Mouse (Mus musculus) heart, postnatal 10 days (tissue): ENCODE results near the gene Nfib. TPM values are rescaled to one million over a fixed set of nuclear protein-coding genes. Genes with fewer than 3 reads are reported as not detected.

Source experiments
- DNase-seq, 2 experiments: peaks; one replicate each; pipeline ENCODE4 v3.0.0; 2021
- intact Hi-C: fragments of 180-260 bp; cut with DNase I; formaldehyde crosslinking; loops from one replicate; pipeline ENCODE4 v1.15.1; 2025
- total RNA-seq, 2 experiments: library from RNA; stranded (reverse); gene quantifications; 2 replicates each; pipeline ENCODE4 v1.2.3; 2021

The Nfib gene
- total RNA-seq, 2 experiments from 2014 or later: 177 to 181 TPM

- peak in 1 of 2 experiments; percentile 34 for DNase-seq
- intact Hi-C loops: no loop called here
These were observed 319.1 kb downstream of the Nfib start for GRCm38 (mm10) chr4:82386222-82386993.

DNA sequence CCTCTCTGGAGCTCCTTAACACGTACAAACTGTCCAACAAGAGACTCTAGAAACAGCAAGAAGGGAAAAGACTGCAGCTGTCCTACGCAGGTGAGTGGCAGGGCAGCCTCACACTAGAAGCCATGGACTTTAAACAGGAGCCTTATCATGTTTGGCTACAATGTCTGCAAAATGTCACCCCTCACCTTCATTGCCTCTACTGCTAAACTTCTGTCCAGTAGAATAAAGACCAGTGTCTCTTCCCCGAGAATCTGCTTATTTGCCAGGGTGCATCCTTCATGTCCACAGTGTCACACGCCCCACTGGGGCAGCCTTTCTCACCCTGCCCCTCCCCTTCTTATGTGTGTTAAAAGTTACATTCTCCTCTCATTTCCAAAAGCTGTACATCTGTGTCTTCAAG, 319.9 kb downstream of the Nfib start:
- DNase-seq: no peak
- intact Hi-C loops: no loop called here

DNA sequence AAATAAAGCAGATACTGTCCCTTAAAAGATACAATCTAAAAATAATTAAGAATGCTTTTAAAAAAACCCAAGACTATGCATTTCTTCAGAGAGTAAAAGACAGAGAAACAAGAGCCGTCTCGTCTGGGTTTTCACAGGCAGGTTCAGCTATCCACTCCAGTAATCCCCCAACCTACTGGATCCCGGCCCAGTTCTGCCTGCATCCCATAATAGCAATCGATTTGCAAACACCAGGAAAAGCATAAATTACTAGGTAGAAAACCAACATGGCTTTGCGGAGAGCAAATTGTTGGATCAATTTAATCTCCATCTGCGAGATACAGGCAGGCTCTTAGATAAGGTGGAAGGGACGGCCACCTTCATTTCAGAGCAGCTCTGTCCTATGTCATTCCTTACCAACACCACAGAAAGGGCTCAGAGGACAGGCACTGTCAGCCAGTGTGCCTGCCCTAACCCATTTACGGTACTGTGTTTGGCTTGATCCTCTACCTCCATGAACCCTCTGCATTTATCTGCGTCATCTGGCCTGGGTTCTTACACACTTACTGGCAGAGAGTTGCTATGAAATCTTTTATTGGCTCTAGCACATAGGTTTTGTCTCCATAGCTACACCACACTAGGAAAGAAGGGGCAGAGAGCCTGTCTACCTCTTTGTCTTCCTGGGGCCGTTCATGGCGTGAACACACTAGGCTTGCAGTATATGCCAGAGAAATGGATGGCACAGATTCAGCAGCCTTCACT, 321.4 kb downstream of the Nfib start:
- DNase-seq: no peak
- intact Hi-C loops: no loop called here

- intact Hi-C loops: no loop called here
- DNase-seq: no peak
These were observed 322.2 kb downstream of the Nfib start for GRCm38 (mm10) chr4:82383346-82383745.

GRCm38 (mm10) chr4:82381786-82382185, 323.8 kb downstream of the Nfib start:
- intact Hi-C loops: no loop called here
- DNase-seq: no peak

- intact Hi-C loops: no loop called here
- no peak for DNase-seq
These were observed 325.0 kb downstream of the Nfib start for GRCm38 (mm10) chr4:82380578-82380977.

DNA sequence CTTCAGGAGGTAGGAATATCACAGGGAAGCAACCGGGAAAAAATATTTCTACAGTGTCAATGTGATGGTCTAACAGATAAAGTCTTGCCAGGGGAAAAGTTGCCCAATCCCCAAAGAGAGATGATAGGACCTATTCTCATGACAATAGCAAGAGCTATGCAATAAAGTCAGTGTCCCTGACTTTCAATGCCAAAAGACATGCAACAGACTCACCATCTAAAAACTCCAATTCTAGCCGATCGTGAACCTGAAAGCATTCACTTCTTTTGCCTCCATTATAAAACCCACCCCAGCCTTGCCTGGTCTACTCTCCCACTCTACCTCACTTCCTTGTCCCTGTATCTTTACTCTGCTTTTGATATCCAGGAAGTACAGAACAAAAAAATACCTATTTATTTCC, 327.5 kb downstream of the Nfib start:
- intact Hi-C loops: no loop called here
- no peak for DNase-seq

GRCm38 (mm10) chr4:82377621-82378020, 327.9 kb downstream of the Nfib start:
- intact Hi-C loops: no loop called here
- no peak for DNase-seq

DNA sequence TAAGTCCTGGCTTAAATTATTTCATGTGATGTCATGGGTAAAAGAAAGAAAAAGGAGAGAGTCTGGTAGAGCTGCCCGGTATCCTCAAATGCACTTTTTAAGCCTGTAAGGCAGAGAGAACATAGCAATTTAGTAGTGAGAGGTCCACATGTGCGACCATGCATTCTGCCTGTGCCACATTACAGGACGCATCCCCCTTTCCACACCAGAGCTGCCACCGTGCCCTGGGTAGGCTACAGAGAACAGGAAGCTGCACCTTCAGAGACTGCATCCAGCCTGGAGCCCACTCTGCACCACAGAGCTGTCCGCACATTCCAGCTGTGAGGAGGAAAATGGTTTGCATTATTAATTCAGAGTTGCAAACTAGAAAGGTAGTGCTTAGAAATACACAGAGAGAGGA, 331.0 kb downstream of the Nfib start:
- intact Hi-C loops: no loop called here
- no peak for DNase-seq

DNA sequence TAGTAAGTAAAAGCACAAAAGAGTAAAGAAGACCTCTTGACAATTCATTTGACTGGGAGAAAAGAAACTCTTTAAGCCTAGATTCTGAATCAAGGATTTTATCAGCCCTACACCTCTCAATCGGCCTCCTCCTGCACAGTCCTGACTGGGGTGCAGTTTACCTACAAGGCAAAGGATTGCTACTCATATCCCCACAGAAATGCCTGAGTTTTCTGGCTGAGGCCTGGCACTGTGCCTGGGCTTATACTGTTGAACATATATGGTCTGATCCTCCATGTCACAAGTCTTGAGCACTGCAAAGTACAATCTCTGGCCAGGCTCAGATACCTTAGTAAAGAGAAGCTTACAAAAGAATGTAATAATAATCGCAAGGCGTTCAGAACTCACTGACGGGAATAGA, 333.3 kb downstream of the Nfib start:
- intact Hi-C loops: no loop called here
- DNase-seq: no peak

DNA sequence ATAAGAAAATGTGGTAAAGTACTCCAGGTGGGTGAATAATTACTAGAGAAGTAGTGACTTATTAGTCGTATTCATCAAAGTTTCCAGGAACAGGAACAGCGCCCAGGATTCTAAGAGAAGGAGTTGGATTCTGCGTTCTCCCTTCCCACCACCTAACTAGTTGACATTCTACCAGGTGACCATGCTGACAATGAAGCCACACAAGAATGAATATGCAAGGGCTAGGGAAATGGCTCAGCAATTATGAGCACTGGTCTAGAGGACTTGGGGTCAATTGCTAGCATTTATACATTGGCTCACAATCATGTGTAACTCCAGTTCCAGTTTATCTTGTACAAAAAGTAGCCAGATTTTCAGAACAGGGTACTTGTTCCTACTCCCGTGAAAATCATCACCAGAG, 334.1 kb downstream of the Nfib start:
- intact Hi-C loops: no loop called here
- DNase-seq: no peak

DNA sequence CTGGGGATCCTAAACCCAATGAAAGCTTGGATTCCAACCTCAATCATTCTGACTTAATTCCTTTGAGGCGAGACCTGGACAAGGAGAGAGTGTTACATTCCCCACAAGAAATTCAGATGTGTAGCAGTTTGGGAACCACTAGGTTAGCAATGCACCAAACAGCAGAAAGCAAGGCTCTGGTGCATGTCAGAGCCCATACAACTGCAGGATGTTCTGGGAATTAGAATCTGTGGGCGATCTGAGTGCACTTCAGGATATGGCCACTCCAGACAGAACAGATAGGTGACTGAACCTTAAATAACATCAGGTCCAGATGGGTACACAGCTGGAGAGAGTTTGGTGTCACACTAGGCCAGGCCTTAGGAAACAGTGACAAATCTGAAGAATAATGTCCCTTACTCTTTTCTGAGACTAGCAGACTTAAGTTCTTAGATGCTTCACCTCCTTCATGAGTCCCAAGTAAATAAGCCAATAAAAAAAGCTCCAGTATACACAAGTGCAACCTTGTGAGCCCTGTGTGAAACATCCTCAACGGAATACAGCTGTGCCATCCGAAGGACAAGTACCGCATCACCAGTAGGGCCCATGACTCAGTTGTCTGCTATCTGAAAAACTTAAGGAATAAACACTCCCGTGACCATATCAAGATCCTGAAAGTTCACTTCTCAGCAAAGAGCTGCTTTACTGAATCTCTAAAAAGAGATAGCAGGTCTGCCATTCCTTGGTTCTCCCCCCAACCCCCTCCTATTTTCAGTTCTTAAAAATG, 336.4 kb downstream of the Nfib start:
- no peak for DNase-seq
- intact Hi-C loops: no loop called here

DNA sequence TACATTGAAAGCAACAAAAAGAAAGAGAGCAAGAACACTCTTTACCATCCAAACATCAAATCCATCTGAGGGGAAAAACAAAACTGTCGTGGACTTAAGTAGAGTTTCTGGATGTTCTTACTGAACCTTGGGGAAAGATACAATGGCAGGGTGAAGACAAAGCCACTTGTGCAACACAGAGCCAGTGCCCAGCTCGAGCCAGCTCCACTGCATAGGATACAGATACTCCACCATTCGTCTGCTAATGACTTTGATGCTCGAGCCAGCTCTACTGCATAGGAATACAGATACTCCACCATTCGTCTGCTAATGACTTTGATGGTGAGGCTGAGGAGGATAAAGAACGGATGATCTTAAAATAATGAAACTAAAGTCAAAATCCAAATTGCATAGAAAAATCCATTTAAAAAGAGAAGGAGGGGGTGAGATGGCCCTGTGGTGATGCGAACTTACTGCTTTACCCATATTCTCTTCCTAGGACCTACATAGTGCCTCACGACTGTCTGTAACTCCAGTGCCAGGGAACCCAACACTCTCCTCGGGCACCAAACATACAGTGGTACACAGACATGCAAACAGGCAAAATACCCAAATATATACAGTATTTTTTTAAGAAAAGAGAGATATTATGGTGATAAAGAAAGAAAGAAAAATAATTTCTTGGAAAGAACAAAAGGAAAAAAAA, 337.3 kb downstream of the Nfib start:
- intact Hi-C loops: no loop called here
- no peak for DNase-seq

GRCm38 (mm10) chr4:82364696-82365385, 340.7 kb downstream of the Nfib start:
- peak in 1 of 2 experiments; percentile 34 for DNase-seq
- intact Hi-C loops: loop anchor here (5.0 kb wide), 1 partner anchor 142 kb away; no protein-coding TSS in a partner anchor

DNA sequence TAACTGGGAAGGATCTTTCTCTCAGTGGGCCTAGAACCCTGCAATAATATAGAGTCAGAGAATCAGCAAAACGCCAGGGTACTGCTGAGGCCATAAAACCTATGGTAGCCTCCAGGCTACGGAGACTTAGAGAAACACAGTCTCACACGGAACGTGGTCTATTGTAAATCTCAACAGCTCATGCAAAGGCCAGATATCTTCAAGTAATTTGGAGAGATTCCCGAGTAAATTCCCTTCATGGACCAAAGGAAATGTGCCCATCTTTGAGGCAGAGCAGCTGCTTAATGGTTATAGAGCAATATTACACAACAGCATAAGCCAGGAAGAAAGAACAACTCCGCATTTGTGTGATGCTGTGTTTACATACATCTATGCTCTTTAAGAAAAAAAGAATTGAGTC, 341.6 kb downstream of the Nfib start:
- DNase-seq: no peak
- intact Hi-C loops: loop anchor here (5.0 kb wide), 1 partner anchor 143 kb away; no protein-coding TSS in a partner anchor

DNA sequence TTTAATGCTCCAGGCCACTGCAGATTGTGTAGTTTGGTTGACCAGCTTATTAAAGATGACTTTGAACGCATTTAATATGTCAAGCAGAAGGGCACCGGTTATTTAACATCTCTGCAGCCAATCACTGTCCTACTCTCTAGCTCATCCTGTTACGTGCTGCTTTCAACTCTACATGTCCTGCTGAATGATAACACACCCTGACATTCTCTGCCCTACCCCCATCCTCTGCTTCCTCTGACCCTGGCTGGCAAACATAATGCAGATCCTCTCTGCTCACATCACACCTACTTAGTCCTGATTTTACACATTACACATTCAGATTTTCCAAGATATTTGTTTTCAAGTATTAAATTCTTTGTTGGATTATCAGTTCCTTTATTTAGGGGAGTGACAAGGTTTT, 343.3 kb downstream of the Nfib start:
- intact Hi-C loops: loop anchor here (5.0 kb wide), 1 partner anchor 145 kb away; no protein-coding TSS in a partner anchor
- DNase-seq: peak in 1 of 2 experiments; percentile 39

DNA sequence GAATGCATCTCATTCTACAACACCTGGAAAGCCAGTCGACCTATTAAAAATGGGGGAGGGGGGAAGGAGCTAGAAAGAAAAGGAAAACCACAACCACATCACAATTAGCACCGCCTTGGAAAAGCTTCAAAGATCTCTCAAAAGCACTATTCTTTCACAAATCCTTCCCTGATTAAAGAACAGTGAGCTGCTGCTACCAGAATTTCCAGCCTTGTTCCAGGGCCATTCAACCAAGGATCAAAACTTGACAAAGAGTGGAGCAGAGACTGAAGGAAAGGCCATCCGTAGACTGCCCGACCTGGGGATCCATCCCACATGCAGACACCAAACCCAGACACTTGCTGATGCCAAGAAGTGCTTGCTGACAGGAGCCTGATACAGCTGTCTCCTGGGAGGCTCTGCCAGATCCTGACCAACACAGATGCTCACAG, 345.5 kb downstream of the Nfib start:
- intact Hi-C loops: loop anchor here (5.0 kb wide), 1 partner anchor 147 kb away; no protein-coding TSS in a partner anchor
- DNase-seq: peak in 1 of 2 experiments; percentile 35

DNA sequence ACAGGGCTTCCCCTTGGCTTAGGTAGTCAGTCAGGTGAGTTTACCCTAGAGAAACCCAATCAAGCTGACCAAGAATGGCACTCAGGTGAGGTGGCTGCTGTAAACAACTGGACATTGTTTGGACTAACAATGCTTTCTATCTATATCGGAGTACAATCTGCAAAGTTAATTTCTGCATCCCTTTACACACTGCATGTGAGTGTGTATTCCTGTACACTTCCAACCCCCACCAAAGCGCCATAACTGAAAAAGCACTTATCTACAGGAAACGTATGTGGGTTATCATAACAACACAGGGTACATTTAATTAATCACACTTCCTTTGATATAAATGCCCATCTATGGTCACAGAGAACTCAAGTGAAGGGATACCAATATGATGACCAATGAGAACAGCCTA, 346.4 kb downstream of the Nfib start:
- DNase-seq: no peak
- intact Hi-C loops: no loop called here

- no peak for DNase-seq
- intact Hi-C loops: no loop called here
These were observed 356.5 kb downstream of the Nfib start for GRCm38 (mm10) chr4:82349006-82349405.

GRCm38 (mm10) chr4:82344787-82345186, 360.8 kb downstream of the Nfib start:
- intact Hi-C loops: no loop called here
- DNase-seq: peak; percentile 70 to 72
